Mouse (Mus musculus) cerebellum, adult 2 months (tissue): ENCODE results near the gene Evx2. TPM values are rescaled to one million over a fixed set of nuclear protein-coding genes. Genes with fewer than 3 reads are reported as not detected.

Experiments
- DNase-seq, 2 experiments: peaks; one replicate each; pipeline ENCODE4 v3.0.0; 2021
- H3K27ac ChIP-seq: fragments of 200-500 bp; 2 replicates; pipeline ENCODE4 v1.5.1; 2012; ENCODE audit warnings: low read length, control low read depth, inconsistent platforms; ENCODE audit not compliant: insufficient read depth
- H3K27me3 ChIP-seq: fragments of 200-500 bp; 2 replicates; pipeline ENCODE4 v1.6.1; 2012; ENCODE audit warnings: inconsistent platforms, mild to moderate bottlenecking, low read length, moderate library complexity; ENCODE audit not compliant: control insufficient read depth, insufficient read depth
- H3K4me1 ChIP-seq: fragments of 200-500 bp; 2 replicates; pipeline ENCODE4 v1.6.1; 2011; ENCODE audit warnings: low read length; ENCODE audit not compliant: control insufficient read depth, insufficient read depth
- H3K4me3 ChIP-seq: fragments of 200-500 bp; replicated peaks from 2 replicates; pipeline ENCODE3; 2011; ENCODE audit warnings: mild to moderate bottlenecking, low read depth, low read length, control low read depth; ENCODE audit not compliant: insufficient read depth
- CTCF ChIP-seq: fragments of 200-500 bp; IDR thresholded peaks from 2 replicates; pipeline ENCODE4 v1.5.1; 2011; ENCODE audit warnings: low read depth, mild to moderate bottlenecking, control low read depth, low read length, moderate library complexity, borderline replicate concordance; ENCODE audit not compliant: insufficient read depth
- POLR2A ChIP-seq: fragments of 200-500 bp; IDR thresholded peaks from 2 replicates; pipeline ENCODE4 v1.6.1; 2011; ENCODE audit warnings: low read length, control low read depth, borderline replicate concordance; ENCODE audit not compliant: insufficient read depth
- WGBS: fragments of 180-500 bp; shearing (Covaris S2); methylation state at CpG from one replicate; pipeline ENCODE4 v1.1.7; 2018; 5-methylcytosine and 5-hydroxymethylcytosine counted together
- polyA plus RNA-seq: library from polyadenylated mRNA; depleted of rRNA; stranded (reverse); fragments of >200 nt; gene quantifications from 2 replicates; pipeline ENCODE4 v1.2.3, GENCODE M21; 2012

Evx2 gene
- polyA plus RNA-seq, 1 experiment, result 0.64 TPM

DNA sequence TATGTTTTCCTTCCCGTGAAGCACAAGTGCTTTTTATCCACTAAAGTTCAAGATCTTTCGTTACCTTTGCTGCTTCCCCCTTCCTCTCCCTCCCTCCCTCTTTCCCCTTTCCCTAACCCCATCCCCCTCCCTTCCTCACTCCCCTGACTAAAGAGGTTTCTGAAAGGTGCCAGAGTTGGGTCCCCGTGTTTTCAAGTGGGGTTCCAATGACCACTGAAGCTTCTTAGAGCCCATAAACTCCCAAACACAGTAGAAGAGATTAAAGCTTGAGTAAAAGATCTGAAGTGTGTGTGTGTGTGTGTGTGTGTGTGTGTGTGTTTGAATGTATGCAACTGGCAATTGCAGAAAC, 9.8 kb upstream of the Evx2 start:
- H3K4me3 ChIP-seq, result no peak overlapping the region
- no peak overlapping the region for H3K27ac ChIP-seq
- DNase-seq, result no peak
- 3% methylated on average over 3 of the region's 3 CpGs for WGBS
- H3K27me3 ChIP-seq, result peaks cover 12% of the 10 kb centered on the region; the same call in 1 of the 2 replicates
- no peaks in the 10 kb centered on the region for H3K4me1 ChIP-seq
- TF ChIP-seq POLR2A (no peak), CTCF (no peak)

GRCm38 (mm10) chr2:74668370-74669229, 9.2 kb upstream of the Evx2 start:
- TF ChIP-seq POLR2A (no peak), CTCF (no peak)
- DNase-seq, result no peak
- H3K4me3 ChIP-seq, result no peak overlapping the region
- WGBS, result 1% methylated on average over 72 of the region's 74 CpGs
- no peaks in the 10 kb centered on the region for H3K4me1 ChIP-seq
- peaks cover 12% of the 10 kb centered on the region; the same call in 1 of the 2 replicates for H3K27me3 ChIP-seq
- no peak overlapping the region for H3K27ac ChIP-seq

- 1% methylated on average over 43 of the region's 51 CpGs for WGBS
- no peak within 1 kb of the TSS for H3K27ac ChIP-seq
- TF ChIP-seq POLR2A (no peak), CTCF (no peak)
- H3K27me3 ChIP-seq, result peaks cover 12% of the 10 kb centered on the region; the same call in 1 of the 2 replicates
- no peaks in the 10 kb centered on the region for H3K4me1 ChIP-seq
- DNase-seq, result no peak
- no peak within 1 kb of the TSS for H3K4me3 ChIP-seq
Observed at GRCm38 (mm10) chr2:74667842-74668357, 8.5 kb upstream of the Evx2 start, which contains the start of gene Hoxd13. TSS of gene Hoxd13 (plus strand) at chr2:74668310.

- no peak for TF ChIP-seq CTCF
- TF ChIP-seq POLR2A, result no peak
- WGBS, result 5% methylated on average over 36 of the region's 36 CpGs
- no peak overlapping the region for H3K4me3 ChIP-seq
- H3K27ac ChIP-seq, result no peak overlapping the region
- H3K27me3 ChIP-seq, result peaks cover 10% of the 10 kb centered on the region; the same call in 1 of the 2 replicates
- DNase-seq, result no peak
- no peaks in the 10 kb centered on the region for H3K4me1 ChIP-seq
Observed at GRCm38 (mm10) chr2:74667191-74667841, 8.0 kb upstream of the Evx2 start.

- Histone ChIP-seq H3K27me3 (peaks cover 10% of the 10 kb centered on the region; the same call in 1 of the 2 replicates), H3K4me3 (no peak overlapping the region), H3K4me1 (no peaks in the 10 kb centered on the region), H3K27ac (no peak overlapping the region)
- TF ChIP-seq CTCF (no peak), POLR2A (no peak)
- DNase-seq, result no peak
- WGBS, result 4% methylated on average over 7 of the region's 7 CpGs
Observed at GRCm38 (mm10) chr2:74666411-74666810, 7.1 kb upstream of the Evx2 start.

DNA sequence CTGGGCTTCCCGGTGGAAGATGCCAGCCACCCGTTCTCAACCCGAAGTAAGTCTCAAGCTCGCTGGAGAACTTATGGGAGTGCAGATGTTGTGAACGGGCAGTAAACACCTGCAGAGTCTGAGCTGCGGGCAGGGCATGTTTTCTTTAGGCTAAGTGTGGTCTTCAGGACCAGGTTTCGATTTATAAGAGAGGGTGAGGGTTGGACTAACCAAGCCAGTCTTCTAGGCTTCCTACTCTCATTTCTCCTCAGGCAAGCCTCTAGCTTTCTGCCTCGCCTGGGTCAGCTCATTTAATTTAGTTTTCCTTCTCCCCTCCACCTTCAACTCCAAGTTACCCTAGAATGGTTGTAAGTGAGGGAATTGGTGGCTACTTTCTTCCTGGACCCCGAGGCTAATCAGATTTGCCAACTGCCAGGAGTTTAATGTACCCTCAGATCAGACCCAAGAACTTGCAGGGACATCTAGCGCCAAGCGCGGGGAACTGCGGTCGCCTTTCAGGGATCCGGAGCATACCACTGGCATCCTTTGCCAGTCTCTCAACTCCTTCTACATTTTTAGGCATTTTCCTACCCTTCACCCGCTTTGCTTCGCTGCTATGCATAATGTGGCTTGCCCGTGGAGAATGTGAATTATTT, 4.1 kb upstream of the Evx2 start:
- H3K27me3 ChIP-seq, result peaks cover 18% of the 10 kb centered on the region; the same call in 1 of the 2 replicates
- H3K4me1 ChIP-seq, result no peaks in the 10 kb centered on the region
- no peak overlapping the region for H3K27ac ChIP-seq
- WGBS, result 3% methylated on average over 18 of the region's 18 CpGs
- TF ChIP-seq CTCF (peak; percentile 51; the same call in 1 of the 2 replicates), POLR2A (no peak)
- H3K4me3 ChIP-seq, result no peak overlapping the region
- DNase-seq, result no peak

GRCm38 (mm10) chr2:74661685-74662084, 2.3 kb upstream of the Evx2 start:
- Histone ChIP-seq H3K27ac (no peak overlapping the region), H3K27me3 (peaks cover 21% of the 10 kb centered on the region; the same call in 1 of the 2 replicates), H3K4me3 (no peak overlapping the region), H3K4me1 (no peaks in the 10 kb centered on the region)
- no peak for TF ChIP-seq POLR2A
- TF ChIP-seq CTCF, result no peak
- no peak for DNase-seq
- WGBS, result 2% methylated on average over 14 of the region's 14 CpGs
